Mouse (Mus musculus) liver, embryonic 16.5 days (tissue): ENCODE data around the gene Tmem41a. TPM values are rescaled to one million over a fixed set of nuclear protein-coding genes. Genes with fewer than 3 reads are reported as not detected.

Experiments used
- polyA plus RNA-seq: library from polyadenylated mRNA; unstranded; fragments of >200 nt; fragmentation: Nextera tagmentation; extraction: Ambion mirVana; gene quantifications from 2 replicates; pipeline ENCODE4 v1.2.1, GENCODE M21; 2015

The Tmem41a gene
- polyA plus RNA-seq, 1 experiment from 2014 or later = 13.0 TPM

Other genes with a start within 250 kb of the Tmem41a start
- 12.5 and 14.6 TPM in 2 replicates for gene Ehhadh, start 159.7 kb downstream of the Tmem41a start, polyA plus RNA-seq
- gene Map3k13, start 153.2 kb downstream of the Tmem41a start, polyA plus RNA-seq = 0.68 and 0.72 TPM in 2 replicates
- gene Liph, start 48.1 kb upstream of the Tmem41a start, polyA plus RNA-seq = 0.84 and 0.85 TPM in 2 replicates
- gene Senp2, start 61.9 kb upstream of the Tmem41a start, polyA plus RNA-seq = 30.2 and 30.9 TPM in 2 replicates
- 8.3 and 8.5 TPM in 2 replicates for gene Igf2bp2, start 215.7 kb upstream of the Tmem41a start, polyA plus RNA-seq